Mouse (Mus musculus): Measurements from ENCODE around the gene Peg3.
"Not testable (repeated sequence)": the region's sequence is repeated elsewhere in the genome, so short reads cannot be mapped to it uniquely, and the experiment has no call there.

Gene Peg3

GRCm38 (mm10) chr7:6730241-6730640 is at the start of gene Peg3, which contains the start of gene Usp29:
TSS of gene Peg3 (minus strand) at chr7:6730431.
TSS of gene Usp29 (plus strand) at chr7:6730578.
- peak; percentile 78 for DNase-seq

GRCm38 (mm10) chr7:6779172-6779571 is 48.9 kb upstream of the Peg3 start:
- DNase-seq, result no peak

GRCm38 (mm10) chr7:6777689-6778088 is 47.5 kb upstream of the Peg3 start:
- no peak for DNase-seq

DNA sequence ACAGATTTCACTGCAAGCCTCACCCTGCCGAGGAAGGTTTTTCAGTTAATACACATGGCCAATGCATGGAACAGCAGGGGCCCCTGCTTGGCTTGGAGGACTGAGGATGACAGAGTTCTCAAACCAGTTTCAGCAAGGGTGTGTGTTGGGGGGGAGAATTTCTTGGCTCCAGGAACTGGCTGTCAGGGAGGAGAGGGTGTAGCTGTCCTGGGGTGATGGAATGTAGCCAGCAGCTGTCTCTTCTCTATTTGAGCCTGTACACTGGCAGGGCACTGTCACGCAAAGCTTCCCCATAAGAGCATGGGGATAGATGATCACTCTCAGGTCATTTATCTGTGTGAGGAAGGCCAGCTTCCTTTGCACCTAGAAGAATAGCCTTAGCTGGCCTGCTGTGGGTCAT is 46.9 kb upstream of the Peg3 start:
- peak; percentile 48 for DNase-seq

- no peak for DNase-seq
Measured at GRCm38 (mm10) chr7:6776314-6777059, 46.3 kb upstream of the Peg3 start.

GRCm38 (mm10) chr7:6773865-6774413 is 43.7 kb upstream of the Peg3 start:
- DNase-seq, result not testable (repeated sequence)

DNA sequence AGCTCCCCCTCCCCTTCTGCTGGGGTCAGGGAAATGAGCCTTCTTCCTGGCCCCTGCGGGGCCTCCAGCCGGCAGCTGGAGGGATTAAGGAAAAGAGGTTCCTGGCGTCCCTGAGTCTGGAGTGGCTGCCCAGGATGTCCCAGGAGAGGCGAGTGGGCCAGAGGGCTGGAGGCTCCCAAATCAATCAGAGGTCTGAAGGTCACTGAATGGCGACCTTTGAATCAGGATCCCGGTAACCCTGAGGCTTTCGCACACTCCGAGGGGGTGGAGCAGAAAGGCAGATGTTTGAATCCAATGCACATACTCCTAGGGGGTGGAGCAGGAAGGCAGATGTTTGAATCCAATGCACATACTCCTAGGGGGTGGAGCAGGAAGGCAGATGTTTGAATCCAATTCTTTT is 40.1 kb upstream of the Peg3 start:
- DNase-seq, result no peak

- DNase-seq, result no peak
Measured at GRCm38 (mm10) chr7:6765240-6765639, 35.0 kb upstream of the Peg3 start.

DNA sequence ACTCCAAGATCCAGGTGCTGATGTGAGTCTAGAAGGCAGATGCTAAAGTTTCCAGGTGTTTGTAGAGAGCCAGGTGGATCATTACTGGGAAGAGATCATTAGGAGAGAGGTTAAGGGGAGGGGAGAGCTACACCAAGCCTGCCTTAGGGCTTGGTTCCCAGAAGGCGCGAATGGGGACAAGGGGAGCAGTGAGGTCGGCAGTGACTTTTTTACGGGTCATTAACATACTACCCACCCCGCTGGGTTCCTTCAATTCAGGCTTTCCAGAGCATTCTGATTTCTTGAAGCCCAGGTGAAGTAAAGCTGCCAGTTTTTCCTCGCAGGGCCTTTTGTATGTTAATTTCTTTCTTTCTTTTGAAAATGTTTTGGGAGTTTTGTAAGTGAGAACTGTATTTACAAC is 29.9 kb upstream of the Peg3 start:
- DNase-seq, result no peak

GRCm38 (mm10) chr7:6759698-6760097 is 29.5 kb upstream of the Peg3 start:
- DNase-seq, result no peak

DNA sequence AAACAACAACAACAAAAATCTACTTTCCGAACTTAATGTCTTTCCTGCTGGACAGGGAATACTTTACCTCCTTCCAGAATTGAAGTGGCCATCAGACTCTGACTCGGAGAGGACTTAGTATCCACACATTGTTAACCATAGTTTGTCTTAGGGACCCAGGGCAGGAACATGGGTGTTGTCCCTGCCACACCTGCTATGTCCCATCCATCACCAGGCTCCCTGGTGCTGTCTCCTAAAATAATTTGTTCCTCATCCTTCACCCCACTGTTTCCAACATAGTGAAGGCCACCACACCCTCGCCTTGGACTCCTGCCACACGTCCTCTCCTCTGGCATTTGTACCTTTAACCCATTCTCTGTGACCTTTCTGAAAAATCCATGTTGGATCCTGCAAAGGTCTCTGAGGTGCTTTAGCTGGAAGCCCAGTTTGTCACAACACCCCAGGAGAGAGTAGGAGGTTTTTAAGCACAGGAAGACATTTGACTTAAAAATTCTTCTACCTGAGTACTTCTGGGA is 26.6 kb upstream of the Peg3 start:
- no peak for DNase-seq

DNA sequence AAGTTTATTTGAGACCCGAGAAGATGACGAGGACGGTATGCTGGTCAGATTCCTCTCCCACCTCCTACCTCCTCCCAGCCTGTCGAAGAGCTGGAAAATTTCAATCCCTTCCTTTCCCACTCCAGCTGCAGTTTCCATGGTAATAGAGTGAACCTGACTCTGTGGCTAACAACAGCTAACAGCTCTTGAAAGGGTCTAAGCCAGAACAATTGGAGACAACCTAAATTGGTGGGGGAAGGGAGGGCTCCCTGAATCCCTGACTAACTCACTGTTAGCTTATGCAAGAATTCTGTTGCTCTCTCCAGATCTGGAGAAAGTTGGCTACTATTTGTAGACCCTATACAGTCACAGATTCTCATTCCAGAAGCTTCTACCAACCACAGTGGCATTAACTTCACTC is 23.2 kb upstream of the Peg3 start:
- no peak for DNase-seq

DNA sequence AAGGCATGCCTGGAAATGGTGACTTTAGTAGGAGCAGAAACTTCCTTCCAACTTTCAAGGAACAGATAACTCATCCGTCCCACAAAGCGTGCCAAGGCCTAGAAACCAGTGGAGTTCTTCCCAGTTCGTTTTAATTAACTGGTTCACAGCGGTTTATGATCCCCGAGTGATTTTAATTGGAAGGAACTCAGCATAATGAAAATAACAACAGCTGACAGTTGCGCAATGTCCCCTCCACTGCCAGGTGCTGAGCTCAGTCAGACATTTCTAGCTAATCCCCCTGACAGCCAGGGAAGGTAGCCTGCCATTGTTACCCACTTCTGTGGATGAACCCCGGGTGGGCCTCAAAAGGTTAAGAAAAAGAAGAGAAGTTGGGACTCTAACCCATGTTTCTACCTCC is 19.0 kb upstream of the Peg3 start:
- no peak for DNase-seq

DNA sequence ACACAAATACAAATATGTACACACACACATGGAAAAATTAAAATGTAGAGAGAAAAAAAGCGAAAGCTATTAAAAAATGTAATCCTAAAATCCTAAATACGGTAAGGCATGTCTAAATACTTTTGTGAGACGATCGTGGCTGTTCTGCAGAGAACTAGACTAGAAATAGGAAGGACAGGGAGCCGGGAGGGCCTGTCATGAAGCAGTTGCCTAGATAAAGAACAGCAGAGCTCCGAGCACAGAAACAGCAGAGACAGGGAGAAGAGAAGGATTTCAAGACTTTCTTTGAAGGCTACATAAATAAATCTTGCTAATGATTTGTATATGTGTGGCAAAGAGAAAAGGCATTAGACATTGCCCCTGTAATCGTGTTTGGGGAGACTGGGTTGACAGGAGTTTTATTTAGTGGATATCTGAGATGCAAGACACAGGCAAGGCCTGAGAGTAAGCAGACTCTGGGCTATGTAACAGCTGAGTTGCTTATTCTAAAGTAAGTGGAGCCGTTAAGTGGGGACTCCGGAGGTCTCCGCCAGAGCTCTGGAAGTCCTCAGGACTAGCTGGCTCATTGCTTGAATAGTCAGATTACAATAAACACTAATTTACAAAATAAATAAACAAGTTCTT is 14.2 kb upstream of the Peg3 start:
- DNase-seq, result no peak

- no peak for DNase-seq
Measured at GRCm38 (mm10) chr7:6736060-6736459, 5.8 kb upstream of the Peg3 start.

DNA sequence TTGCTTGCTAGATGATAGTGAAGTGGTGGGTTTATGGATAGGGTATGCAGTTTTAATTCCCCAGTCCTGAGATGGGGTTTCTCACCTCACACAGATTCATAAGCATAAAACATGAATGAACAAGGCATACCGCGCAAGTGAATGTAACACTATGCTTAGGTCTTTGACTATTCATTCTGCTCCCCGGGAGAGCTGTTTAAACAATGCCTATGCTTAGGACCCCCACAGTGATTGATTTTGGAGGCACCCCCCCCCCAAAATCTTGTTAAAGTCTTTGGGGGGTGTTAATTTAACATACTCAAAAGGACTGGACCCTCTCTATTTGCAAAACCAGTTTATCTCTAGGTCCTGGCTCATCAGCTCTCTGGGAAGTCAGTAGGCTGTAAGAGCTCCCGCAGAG is 1.7 kb upstream of the Peg3 start:
- DNase-seq, result no peak

- no peak for DNase-seq
Measured at GRCm38 (mm10) chr7:6731373-6731772, 1.1 kb upstream of the Peg3 start.

- no peak for DNase-seq
Measured at GRCm38 (mm10) chr7:6730801-6731200, 570 bp upstream of the Peg3 start.

DNA sequence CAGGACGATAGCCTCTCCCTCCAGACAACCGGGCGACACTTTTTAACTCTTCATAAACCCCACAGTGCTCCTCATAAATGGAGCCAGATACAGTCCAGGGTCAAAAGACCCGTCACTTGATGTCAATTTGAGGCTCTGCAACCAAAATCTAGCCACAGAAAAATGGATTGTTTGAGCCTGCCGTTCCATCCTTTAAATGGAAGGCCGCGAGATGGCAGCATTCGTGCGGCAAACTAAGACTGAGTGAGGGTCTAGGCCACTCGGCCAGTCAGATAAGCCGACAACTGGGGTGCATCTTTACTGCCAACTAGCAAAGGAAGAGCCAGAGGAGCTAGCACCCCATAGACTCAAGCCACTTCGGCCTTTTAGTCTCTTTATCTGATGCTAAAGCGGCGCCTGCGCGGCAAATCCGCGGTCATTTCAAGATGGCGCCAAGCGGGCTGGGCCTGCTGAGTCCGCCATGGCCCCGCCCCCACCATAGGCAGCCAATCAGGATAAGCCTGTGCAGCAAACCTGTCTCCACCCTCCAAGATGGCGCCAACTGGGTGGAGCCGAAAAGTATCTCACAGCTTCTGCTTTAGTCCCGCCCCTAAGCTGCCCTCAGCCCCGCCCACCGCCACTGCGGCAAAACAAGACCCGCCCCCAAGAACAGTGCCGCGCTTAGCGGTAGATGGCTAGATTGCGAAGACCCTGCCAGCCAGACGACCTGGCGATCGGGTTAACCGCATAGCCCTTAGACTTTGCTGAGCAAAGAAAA is 992 bp downstream of the Peg3 start:
- DNase-seq, result peak; percentile 94

DNA sequence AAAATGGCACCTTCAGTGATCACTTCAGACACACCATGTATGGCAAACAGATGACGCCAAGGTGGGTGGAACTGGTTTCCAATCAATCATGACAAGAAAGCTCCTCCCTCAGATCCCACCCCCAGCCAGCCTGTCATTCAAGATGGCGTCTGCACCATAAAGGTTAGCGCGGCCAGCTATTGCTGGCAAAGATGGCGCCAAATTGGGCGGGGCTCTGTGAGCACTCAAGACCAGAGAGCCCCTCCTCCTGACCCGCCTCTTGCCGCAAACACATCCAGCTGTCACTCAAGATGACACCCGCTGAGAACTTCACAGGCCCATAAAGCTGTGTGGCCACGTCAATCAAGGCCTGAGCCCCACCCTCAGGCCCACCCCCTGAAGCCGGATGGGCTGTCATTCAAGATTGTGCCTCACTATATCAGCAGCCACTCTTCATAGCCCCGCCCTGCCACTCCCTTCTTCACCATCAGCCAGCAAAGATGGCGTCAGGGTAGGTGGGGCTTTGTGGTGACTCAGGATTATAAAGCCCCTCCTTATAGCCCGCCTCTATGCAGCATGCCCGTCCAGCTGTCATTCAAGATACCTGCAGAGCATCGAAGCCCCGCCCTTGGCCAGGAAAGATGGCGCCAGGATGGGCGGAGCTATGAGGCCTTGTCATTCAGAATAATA is 1.8 kb downstream of the Peg3 start:
- DNase-seq, result peak; percentile 87

DNA sequence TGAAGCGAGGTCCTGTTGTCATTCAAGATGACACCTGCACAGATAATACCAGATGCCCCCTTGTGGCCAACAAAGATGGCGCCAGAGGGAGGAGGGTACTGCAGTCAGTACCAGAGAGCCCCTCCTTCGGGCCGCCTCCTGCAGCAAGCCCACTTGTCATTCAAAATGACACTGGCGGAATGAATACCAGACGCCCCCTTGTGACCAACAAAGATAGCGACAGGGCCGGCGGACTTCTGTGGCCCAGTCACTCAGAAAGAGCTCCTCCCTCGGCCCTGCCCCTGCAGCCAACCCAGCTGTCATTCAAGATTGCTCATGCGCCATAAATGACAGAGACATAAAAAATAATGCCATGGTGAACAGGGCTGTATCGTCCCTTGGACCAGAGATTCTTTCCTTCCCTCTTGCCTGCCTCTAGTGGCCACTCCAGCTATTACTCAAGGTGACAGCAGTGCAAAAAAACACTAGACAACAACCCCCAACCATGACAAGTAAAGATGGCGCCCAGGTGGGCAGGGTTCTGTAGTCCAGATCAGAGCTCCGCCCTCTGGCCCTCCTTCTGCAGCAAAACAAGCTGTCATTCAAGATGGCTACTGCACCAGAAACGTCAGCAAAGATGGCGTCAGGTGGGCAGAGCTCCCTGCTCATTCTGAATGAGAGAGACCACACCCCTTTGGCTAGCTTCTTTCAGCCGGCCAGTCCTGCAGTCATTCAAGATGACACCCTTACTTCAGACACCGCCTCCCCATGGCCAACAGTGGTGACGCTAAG is 2.7 kb downstream of the Peg3 start:
- DNase-seq, result peak; percentile 76

DNA sequence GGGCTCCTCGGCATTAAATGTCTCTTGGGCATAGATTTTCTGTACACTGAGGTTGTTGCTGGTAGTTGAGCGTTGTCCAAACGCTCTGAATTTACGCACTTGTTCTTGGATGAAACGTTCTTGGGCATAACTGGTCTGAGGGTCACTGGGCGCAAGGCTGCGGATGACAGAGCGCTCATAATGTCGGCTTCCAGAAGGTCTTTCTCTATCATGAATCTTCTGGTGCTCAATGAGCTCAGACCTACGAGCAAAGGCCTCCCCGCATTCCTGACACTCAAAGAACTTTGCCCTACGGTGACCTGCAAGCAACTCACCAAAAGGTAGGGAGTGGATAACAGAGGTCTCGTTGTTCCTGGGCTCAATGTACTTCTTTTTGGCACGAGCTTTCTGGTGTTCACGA is 20.8 kb downstream of the Peg3 start:
- no peak for DNase-seq

All from lung, postnatal 14 days (tissue).